Mouse (Mus musculus): Measurements from ENCODE around the gene Dlgap4. TPM values are rescaled to one million over a fixed set of nuclear protein-coding genes. Genes with fewer than 3 reads are reported as not detected.

The Dlgap4 gene
- polyA plus RNA-seq (2015; fragmentation: Nextera tagmentation; extraction: Ambion mirVana): 40.3 and 44.0 TPM in 2 replicates

- DNase-seq (ENCODE audit: low spot score): no peak
These were observed at the start of gene Dlgap4 for GRCm38 (mm10) chr2:156613541-156614257. Dlgap4 (plus strand) TSS chr2:156613705.

DNA sequence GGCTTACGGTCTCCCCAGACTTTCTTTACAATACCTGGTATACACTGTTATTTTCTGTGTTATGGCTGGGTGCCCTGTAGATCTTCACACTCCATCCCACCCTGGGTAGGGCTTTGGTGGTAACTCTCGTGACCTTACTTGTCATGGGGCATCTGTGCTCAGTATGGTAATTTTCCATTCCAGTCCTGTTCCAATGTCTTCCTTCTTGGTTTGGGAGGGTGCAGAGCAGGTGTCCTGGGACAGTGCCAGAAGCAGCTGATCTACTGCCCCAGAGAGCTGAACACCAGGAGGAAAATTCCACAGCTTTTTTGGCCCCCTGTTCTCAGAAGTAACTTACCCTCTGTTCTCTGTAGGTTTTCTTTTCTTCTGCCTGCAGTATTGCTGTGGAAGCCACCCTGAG is 47.0 kb upstream of the Dlgap4 start:
- no peak for DNase-seq (ENCODE audit: low spot score)

- DNase-seq (ENCODE audit: low spot score): no peak
These were observed 44.9 kb upstream of the Dlgap4 start for GRCm38 (mm10) chr2:156568647-156569046.

DNA sequence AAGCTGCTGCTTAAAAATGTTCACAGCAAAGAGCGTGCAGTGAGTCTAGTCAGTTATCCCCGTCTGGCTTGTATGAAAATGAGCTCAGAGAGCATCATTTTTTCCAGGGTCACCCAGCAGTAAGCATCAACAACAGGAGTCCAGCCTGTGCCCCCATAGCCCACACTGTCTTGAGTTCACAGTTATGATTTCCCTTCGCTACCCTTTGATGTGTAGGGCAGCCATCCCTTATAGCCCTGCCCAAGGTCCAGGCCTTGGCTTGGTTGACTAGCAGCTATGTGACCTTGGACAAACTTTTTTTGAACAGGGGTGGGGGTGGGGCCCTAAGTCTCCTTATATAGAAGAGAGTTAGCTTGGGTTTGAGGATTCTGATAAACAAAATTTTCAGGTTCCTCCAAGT is 44.2 kb upstream of the Dlgap4 start:
- DNase-seq (ENCODE audit: low spot score): no peak

- no peak for DNase-seq (ENCODE audit: low spot score)
These were observed 42.0 kb upstream of the Dlgap4 start for GRCm38 (mm10) chr2:156571521-156571920.

DNA sequence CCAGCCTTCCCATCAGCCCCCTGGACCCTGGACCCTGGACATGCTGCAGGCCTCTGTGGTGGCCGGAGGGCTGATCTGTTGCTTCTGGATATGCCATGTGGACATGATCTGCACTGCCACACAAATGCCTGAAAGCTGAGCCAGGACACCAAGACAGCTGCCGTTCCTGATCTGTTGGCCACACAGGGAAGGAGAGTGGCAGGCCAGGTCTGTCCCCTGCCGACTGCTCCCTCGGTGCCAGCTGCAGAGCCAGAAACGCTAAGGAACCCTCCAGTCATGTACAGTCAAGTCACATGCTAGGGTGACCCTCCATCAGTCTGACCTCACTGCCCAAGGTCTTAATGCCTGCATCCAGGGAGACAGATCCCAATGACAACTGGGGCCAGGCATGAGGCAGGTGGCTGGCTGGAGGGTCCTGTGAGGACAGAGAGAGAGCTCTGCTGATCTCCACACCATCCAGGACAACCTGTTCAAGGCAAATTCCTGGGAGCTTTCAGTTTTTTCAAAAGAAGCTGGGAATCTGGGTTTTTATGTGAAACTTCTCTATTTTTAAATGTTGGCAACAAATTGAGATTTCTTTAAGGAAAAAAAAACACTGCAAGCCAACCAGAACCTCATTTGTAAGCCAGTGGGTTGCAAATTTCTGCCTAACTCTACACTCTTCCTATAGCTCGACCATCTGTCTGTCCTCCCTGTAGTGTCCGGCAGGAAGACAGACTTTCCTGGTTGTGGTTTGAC is 36.5 kb upstream of the Dlgap4 start:
- no peak for DNase-seq (ENCODE audit: low spot score)

- DNase-seq (ENCODE audit: low spot score): no peak
These were observed 33.0 kb upstream of the Dlgap4 start for GRCm38 (mm10) chr2:156580507-156580906.

DNA sequence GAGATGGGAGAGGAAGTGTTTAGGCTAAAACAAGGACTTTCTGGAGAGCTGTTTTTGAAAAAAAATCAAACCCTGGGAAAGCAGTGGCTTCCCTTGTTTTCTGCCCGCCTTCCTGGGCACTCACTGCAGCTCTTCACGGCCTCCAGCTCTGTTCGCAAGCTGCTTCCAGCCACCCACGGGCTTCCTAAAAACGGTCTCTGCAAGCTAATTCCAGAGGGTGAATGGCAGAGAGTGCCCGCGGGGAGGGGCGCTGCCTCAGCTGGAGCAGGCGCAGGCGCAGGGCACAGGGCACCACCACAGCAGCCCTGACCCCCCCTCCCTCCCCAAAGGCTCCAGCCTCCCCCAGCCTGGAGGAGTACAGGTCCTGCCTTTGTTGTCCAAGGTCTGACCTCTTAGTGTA is 32.3 kb upstream of the Dlgap4 start:
- DNase-seq (ENCODE audit: low spot score): no peak

- DNase-seq (ENCODE audit: low spot score): no peak
These were observed 30.6 kb upstream of the Dlgap4 start for GRCm38 (mm10) chr2:156582887-156583286.

GRCm38 (mm10) chr2:156584154-156584796 is 29.2 kb upstream of the Dlgap4 start:
- no peak for DNase-seq (ENCODE audit: low spot score)

- no peak for DNase-seq (ENCODE audit: low spot score)
These were observed 28.6 kb upstream of the Dlgap4 start for GRCm38 (mm10) chr2:156584797-156585471.

DNA sequence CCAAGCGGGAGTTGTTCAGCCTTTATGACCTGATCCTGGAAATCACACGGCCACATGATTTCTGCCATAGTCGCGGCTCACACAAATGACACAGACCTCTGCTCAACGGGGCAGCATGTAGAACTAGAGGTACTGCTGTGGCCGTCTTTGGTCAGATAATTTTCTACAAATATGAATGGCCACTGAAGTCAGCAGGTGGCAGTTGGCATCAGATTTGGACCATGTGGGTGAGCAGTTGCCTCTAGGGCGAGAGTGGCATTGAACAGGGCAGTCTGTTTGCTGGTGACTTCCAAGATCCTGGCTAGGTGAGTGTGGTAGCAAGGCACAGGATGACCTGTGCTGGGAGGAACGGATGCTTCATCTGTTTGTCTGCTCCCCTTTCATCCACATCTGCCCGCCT is 24.0 kb upstream of the Dlgap4 start:
- no peak for DNase-seq (ENCODE audit: low spot score)

GRCm38 (mm10) chr2:156594987-156595490 is 18.5 kb upstream of the Dlgap4 start:
- DNase-seq (ENCODE audit: low spot score): no peak

- DNase-seq (ENCODE audit: low spot score): no peak
These were observed 10.9 kb upstream of the Dlgap4 start for GRCm38 (mm10) chr2:156602581-156602980.

DNA sequence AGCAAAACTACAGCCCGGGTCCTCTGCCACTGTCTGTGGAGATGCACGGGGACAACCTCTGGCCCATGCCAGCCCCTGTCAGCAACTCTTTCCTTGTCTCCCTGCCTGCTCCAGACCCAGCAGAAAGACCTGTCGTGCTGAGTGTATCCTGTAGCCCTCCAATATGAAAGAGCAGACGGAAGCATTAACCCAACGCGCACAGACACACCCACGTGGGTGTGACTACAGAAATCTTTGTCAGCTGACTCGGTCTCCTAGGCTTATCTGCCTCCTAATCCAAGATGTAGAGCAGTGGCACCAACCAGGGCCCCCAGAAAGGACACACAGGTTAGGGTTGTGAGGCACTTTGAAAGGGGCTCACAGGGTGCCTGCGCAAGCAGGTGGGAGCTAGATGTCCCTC is 9.8 kb upstream of the Dlgap4 start:
- no peak for DNase-seq (ENCODE audit: low spot score)

DNA sequence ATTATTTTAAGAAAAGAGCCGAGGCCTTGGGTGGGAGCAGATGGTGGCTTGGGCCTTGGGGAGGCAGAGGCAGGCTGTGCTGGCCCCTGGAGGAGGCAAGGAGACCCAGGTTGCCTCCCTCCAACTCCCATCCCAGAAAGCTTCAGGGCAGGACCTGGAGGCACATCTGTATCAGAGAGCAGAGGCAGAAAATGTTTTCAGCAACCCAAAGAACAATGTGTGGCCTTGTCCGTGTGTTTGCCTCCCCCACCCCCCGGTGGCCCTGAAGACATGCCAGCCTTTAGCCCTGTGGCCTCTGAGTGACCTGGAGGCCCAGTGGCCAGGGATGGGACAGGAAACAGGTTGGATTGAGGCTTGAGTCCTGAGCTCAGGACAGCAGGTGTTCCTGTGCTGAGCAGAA is 8.4 kb upstream of the Dlgap4 start:
- no peak for DNase-seq (ENCODE audit: low spot score)

DNA sequence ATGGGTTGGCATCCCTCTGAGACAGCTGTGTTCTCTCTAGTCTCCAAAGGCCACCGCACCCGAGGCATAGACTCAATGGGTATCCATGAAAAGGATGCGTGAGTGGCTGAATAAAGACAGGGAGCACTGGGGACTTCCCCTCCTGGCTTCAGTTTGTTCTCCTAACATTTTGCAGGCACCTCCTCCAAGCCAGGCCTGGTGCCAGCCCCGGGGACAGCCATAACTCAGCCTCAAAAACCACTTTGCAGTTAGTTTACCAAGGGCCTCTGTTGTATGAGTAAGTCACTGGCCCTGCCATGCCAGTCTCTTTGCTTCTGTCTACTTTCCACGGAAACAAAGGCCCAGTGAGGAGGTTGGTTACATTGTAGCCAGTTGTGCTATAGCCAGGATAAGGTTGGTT is 7.5 kb upstream of the Dlgap4 start:
- no peak for DNase-seq (ENCODE audit: low spot score)

GRCm38 (mm10) chr2:156613081-156613540 is 394 bp upstream of the Dlgap4 start:
- DNase-seq (ENCODE audit: low spot score): peak; percentile 21

DNA sequence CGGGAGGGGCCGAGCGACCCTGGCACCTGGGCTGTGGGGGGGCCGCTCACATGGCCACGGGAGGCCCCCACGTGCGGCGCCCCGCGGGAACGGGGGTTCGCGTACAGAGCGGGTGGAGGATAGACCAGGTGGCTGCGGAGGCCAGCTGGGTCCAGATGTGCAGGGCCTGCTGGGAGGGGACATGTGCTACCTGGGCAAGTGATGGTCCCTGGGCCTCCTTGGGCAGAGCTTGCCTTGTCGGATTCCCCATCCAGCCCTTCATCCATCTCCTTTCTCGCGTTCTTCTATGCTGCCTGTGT is 702 bp downstream of the Dlgap4 start:
- no peak for DNase-seq (ENCODE audit: low spot score)

DNA sequence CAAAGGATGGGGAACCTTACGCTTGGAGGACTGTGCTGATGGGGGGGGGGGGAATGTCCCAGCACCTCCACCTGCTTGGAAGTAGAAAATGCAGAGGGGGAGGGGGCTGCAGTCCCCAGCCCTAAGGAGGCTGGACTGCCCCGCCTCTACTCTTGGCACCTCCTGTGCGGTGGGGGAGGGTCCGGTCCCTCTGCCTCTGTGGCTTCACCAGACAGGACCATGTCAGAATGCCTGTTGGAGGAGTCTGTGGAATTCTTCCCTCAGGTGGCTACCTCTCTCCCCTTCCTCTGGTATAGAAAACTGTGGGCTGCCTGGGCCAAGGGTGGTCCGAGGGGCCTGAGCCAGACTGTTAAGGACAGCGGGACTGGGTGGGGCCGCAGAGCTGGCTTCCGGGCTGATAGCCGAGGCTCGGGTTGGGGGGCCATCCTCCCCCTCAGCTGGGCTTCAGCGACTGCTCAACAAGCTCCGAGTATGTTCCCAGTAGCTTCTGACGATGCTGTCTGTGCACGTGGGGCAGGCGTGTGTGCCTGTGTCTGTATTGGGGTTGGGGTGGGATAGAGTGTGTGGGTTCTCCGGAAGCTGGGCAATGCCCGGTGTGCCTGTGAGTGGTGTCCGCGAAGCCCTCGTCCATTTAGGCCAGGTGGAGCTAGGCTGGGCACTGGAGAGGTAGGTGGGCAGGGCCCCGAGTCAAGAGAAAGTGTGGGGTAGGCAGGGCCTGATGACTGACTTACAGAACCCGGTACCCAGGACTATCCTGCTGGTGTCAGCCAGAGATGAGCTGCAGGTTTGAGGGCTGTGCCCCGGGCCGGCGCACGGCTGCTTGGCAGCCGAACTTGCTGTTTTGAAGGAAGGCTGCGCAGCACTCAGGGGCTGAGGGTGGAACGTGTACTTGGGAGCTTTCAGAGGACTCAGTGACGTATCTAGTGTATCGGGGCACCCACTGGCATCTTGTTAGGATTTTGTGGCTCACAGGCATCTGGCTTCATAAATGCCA is 1.5 kb downstream of the Dlgap4 start:
- DNase-seq (ENCODE audit: low spot score): no peak
